ENCODE assay signal across 8 mouse cellular contexts in the genomic region with DNA sequence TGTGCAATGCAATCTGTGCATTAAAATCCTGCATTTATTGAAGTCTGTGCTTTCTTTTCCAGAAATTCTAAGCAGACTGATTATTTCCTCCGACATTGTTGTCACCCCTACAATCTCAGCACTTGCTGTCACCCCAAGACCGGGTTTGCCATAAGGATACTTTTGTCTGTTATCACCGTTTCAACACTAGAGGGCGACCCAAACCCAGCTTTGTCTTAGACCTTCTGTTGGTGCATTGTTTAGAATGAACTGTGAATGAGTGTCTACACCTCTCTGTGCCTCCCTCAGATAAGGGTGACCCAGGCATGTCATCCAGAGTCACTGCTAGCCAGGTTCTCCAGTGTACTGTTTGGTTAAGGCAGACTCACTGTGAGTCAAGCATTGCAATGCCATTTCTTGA.
DNase-seq lines count a peak whose midpoint lies in the region; ATAC-seq lines count a peak whose summit lies in the region.

No protein-coding gene starts in this region.

- no peaks in the 10 kb centered on the region for H3K4me1 ChIP-seq in hindbrain, embryonic 14.5 days (replicated peaks; ENCODE audit: control insufficient read depth, insufficient read depth, low read length)
- no peaks in the 10 kb centered on the region for H3K4me1 ChIP-seq in hindbrain, embryonic 13.5 days (replicated peaks)
- H3K4me1 ChIP-seq in limb, embryonic 10.5 days = no peaks in the 10 kb centered on the region

- H3K9ac ChIP-seq in hindbrain, embryonic 14.5 days = no peak overlapping the region
- H3K9ac ChIP-seq in hindbrain, embryonic 13.5 days = no peak overlapping the region

- no peak overlapping the region for H3K4me2 ChIP-seq in hindbrain, embryonic 14.5 days (replicated peaks)
- H3K4me2 ChIP-seq in hindbrain, embryonic 13.5 days = no peak overlapping the region

- H3K27me3 ChIP-seq in hindbrain, embryonic 14.5 days (ENCODE audit: control insufficient read depth, insufficient read depth, low read length) = no peaks in the 10 kb centered on the region
- H3K27me3 ChIP-seq in hindbrain, embryonic 13.5 days = no peaks in the 10 kb centered on the region
- H3K27me3 ChIP-seq in limb, embryonic 10.5 days (ENCODE audit: low read depth, poor library complexity, severe bottlenecking) = no peaks in the 10 kb centered on the region

- peak; percentile 59 for DNase-seq in hindbrain, embryonic 14.5 days (ENCODE audit: low spot score)
- peak; percentile 44 for DNase-seq in urinary bladder, postnatal 14 days (ENCODE audit: low spot score)
- no peak for DNase-seq in urinary bladder, postnatal 36 days (ENCODE audit: low spot score in 2 of 2)
- peak; percentile 1 for DNase-seq in c-Kit-positive CD71-positive TER-119-positive erythroid progenitor cells, embryonic 14.5 days (ENCODE audit: low spot score)
- peak; percentile 49 for DNase-seq in limb, embryonic 10.5 days (ENCODE audit: low spot score)
- DNase-seq in urinary bladder, postnatal 4 days (ENCODE audit: low spot score in 2 of 2) = no peak

- H3K4me3 ChIP-seq in hindbrain, embryonic 14.5 days (replicated peaks; ENCODE audit: low read length) = no peak overlapping the region
- H3K4me3 ChIP-seq in hindbrain, embryonic 13.5 days = no peak overlapping the region
- H3K4me3 ChIP-seq in limb, embryonic 10.5 days = no peak overlapping the region

- no peak for ATAC-seq in hindbrain, embryonic 14.5 days (ENCODE audit: low FRiP score)
- ATAC-seq in hindbrain, embryonic 13.5 days (ENCODE audit: low FRiP score) = no peak
- no peak for ATAC-seq in megakaryocyte, adult 5-6 weeks (ENCODE audit: poor library complexity, severe bottlenecking)

- H3K9me3 ChIP-seq in hindbrain, embryonic 14.5 days (ENCODE audit: control insufficient read depth, low read length) = 0 out of 2 replicates have a peak, but pooled peaks cover 4% of the 10 kb centered on the region
- 0 out of 2 replicates have a peak, but pooled peaks cover 3% of the 10 kb centered on the region for H3K9me3 ChIP-seq in hindbrain, embryonic 13.5 days
- no peaks in the 10 kb centered on the region for H3K9me3 ChIP-seq in limb, embryonic 10.5 days (replicated peaks)

- 33% methylated on average over 4 of the region's 4 CpGs for WGBS in hindbrain, embryonic 14.5 days
- WGBS in hindbrain, embryonic 13.5 days = 27% methylated on average over 4 of the region's 4 CpGs
- WGBS in limb, embryonic 10.5 days = 28% methylated on average over 4 of the region's 4 CpGs

- H3K36me3 ChIP-seq in hindbrain, embryonic 14.5 days (replicated peaks; ENCODE audit: control insufficient read depth, insufficient read depth) = no peaks in the 10 kb centered on the region
- H3K36me3 ChIP-seq in hindbrain, embryonic 13.5 days = no peaks in the 10 kb centered on the region
- no peaks in the 10 kb centered on the region for H3K36me3 ChIP-seq in limb, embryonic 10.5 days

- H3K27ac ChIP-seq in hindbrain, embryonic 14.5 days = no peak overlapping the region
- H3K27ac ChIP-seq in hindbrain, embryonic 13.5 days = no peak overlapping the region
- H3K27ac ChIP-seq in limb, embryonic 10.5 days = no peak overlapping the region

Comparison
In these comparisons a context has a peak if more than half of its experiments do, and no peak if none do; other contexts are left out.
1. DNase-seq: peak in hindbrain, embryonic 14.5 days (single experiment), urinary bladder, postnatal 14 days (single experiment), c-Kit-positive CD71-positive TER-119-positive erythroid progenitor cells, embryonic 14.5 days (single experiment) and limb, embryonic 10.5 days (single experiment); none in urinary bladder, postnatal 36 days (0 of 2) and urinary bladder, postnatal 4 days (0 of 2).